Mouse (Mus musculus) liver, postnatal 0 days (tissue): ENCODE measurements at regions not wholly inside any gene's neighbourhood (a gene's known extent, or its start where the extent isn't known, plus 50 kb on each side); places are given as distances from the start of the nearest gene placed in this dataset.

Experiments used
- ATAC-seq: fragments of 200-750 bp; cut with Nextera tagmentation; 2 replicates; pipeline ENCODE4 v1.8.0; 2017; ENCODE audit warnings: mild to moderate bottlenecking, moderate library complexity
- DNase-seq: peaks from one replicate; pipeline ENCODE4 v3.0.0-alpha.2; 2016
- H3K27ac ChIP-seq: fragments of 300-500 bp; sonication (generic); 2 replicates; pipeline ENCODE4 v1.5.1; 2014; ENCODE audit warnings: antibody characterized with exemption, moderate library complexity, mild to moderate bottlenecking, low read depth
- H3K27me3 ChIP-seq: fragments of 300-500 bp; sonication (generic); 2 replicates; pipeline ENCODE4 v1.6.1; 2014; ENCODE audit warnings: low read length, control low read depth, mixed read lengths; ENCODE audit not compliant: insufficient read depth
- H3K36me3 ChIP-seq: fragments of 300-500 bp; sonication (generic); replicated peaks from 2 replicates; pipeline ENCODE4 v1.6.1; 2014; ENCODE audit warnings: mild to moderate bottlenecking, control low read depth, low read length, moderate library complexity, mixed read lengths; ENCODE audit not compliant: insufficient read depth
- H3K4me1 ChIP-seq: fragments of 300-500 bp; sonication (generic); 2 replicates; pipeline ENCODE4 v1.6.1; 2014; ENCODE audit warnings: antibody characterized with exemption, mild to moderate bottlenecking, control low read depth; ENCODE audit not compliant: insufficient read depth
- H3K4me2 ChIP-seq: fragments of 300-500 bp; sonication (generic); 2 replicates; pipeline ENCODE4 v1.6.1; 2014; ENCODE audit warnings: low read depth, mild to moderate bottlenecking, low read length, moderate library complexity, mixed read lengths
- H3K4me3 ChIP-seq: fragments of 300-500 bp; sonication (generic); 2 replicates; pipeline ENCODE4 v1.5.1; 2014; ENCODE audit warnings: low read depth, low read length
- H3K9ac ChIP-seq: fragments of 300-500 bp; sonication (generic); replicated peaks from 2 replicates; pipeline ENCODE4 v1.6.1; 2014; ENCODE audit warnings: mild to moderate bottlenecking, moderate library complexity
- H3K9me3 ChIP-seq: fragments of 300-500 bp; sonication (generic); 2 replicates; pipeline ENCODE4 v1.6.1; 2016; ENCODE audit warnings: mild to moderate bottlenecking, control low read depth, low read length, mixed read lengths
- CTCF ChIP-seq: sonication (generic); IDR thresholded peaks from 2 replicates; pipeline ENCODE4 v1.5.1; 2016; ENCODE audit warnings: antibody characterized with exemption, low read depth
- EP300 ChIP-seq: IDR thresholded peaks from 2 replicates; pipeline ENCODE4 v1.6.1; 2016; ENCODE audit warnings: antibody characterized with exemption, low read depth, mild to moderate bottlenecking
- WGBS: fragments of 180-500 bp; shearing (Covaris S2); extraction: QIAGEN DNeasy Blood & Tissue Kit; methylation state at CpG from one replicate; pipeline ENCODE4 v1.1.7; 2014; ENCODE audit not compliant: insufficient replicate concordance; 5-methylcytosine and 5-hydroxymethylcytosine counted together

DNA sequence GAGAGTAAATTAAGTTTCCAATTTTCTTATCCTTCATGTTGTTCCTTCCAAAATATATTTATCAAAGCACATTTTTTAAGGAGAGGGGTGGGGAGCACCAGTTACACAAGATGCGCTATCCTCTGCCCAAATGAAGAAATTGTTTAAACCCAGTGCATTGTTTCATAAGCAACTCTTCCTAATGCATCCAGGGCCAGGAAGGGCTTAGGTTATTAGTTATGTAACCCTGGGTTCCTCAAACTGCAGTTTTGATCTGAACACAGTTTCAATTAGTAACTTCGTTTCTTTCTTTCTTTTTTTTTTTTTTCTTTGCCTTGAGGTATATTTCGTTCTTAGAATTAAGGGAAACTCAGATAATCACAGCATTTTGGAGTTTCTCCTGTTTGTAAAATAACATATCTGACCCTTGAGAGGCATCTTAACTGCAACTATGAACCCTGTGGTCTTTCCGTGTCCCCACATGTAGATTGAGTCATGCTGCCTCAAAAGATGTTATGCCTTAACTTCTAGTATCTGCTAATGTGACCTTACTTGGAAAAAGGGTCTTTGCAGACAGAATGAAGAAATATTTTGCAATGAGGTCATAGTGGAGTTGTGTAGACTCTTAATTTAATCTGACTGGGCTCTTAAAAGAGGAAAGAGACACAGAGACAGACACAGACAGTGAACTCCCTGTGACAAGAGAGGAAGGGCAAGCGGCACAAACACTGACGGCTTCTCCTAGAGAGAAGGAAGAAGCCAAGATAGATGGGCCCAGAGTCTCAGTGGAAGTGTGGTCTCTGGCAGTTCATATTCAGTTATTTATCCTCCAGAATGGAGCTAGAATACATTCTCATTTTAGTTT lies 153.7 kb upstream of the Nrip1 start:
- no peak overlapping the region for H3K4me3 ChIP-seq
- TF ChIP-seq EP300 (no peak), CTCF (no peak)
- no peaks in the 10 kb centered on the region for H3K27me3 ChIP-seq
- H3K9me3 ChIP-seq: no peaks in the 10 kb centered on the region
- DNase-seq (no peak), ATAC-seq (no peak)
- no peaks in the 10 kb centered on the region for H3K36me3 ChIP-seq
- 0 out of 2 replicates have a peak overlapping the region, but pooled peaks have one; percentile 49 for H3K27ac ChIP-seq
- peaks cover 7% of the 10 kb centered on the region; the same call in 1 of the 2 replicates for H3K4me1 ChIP-seq
- no peak overlapping the region for H3K9ac ChIP-seq
- H3K4me2 ChIP-seq: 0 out of 2 replicates have a peak overlapping the region, but pooled peaks have one; percentile 26
- 49% methylated on average over 6 of the region's 6 CpGs for WGBS

DNA sequence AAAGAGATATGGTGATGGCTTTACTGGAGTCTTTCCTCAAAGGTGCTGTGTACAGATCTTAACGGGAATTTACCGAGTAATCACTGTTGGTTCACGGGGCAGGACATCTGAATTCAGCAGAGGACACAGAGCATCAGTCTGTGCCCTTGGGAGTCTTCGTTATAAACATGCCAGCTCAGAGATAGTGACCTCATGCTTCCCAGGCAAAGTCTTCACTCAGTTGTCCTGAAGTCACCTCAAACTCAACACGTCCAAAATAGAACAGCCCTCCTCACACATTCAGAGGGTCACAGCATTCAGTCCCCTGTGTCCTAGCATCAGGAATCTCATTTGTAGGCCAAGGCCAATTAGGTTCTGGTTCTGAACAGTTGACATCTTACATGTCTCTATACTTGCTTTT lies 151.9 kb upstream of the Nrip1 start:
- 74% methylated on average over 5 of the region's 5 CpGs for WGBS
- Histone ChIP-seq H3K36me3 (no peaks in the 10 kb centered on the region), H3K4me2 (no peak overlapping the region), H3K4me3 (no peak overlapping the region), H3K4me1 (no peaks in the 10 kb centered on the region), H3K9me3 (no peaks in the 10 kb centered on the region), H3K27me3 (no peaks in the 10 kb centered on the region), H3K9ac (no peak overlapping the region), H3K27ac (no peak overlapping the region)
- no peak for ATAC-seq
- DNase-seq: no peak
- TF ChIP-seq EP300 (no peak), CTCF (no peak)

DNA sequence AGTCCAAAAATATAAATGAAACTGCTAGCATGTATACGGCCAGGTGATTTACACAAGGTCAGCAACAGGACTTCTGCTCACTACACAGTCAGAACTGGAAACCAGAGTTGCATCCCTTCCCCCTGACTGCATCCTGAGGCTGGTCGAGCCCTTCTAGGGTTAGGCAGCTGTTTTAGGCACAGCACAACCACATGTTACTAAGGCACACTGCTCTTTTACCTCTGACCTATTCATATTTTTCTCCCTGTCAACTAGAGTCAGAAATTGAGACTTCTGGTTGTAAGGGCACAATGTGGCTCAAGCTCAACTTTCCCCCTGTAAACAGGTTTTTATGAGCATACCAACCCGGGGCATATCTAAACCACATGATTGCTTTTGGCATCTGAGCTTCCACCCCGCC lies 151.3 kb upstream of the Nrip1 start:
- no peak overlapping the region for H3K9ac ChIP-seq
- no peak overlapping the region for H3K27ac ChIP-seq
- DNase-seq (no peak), ATAC-seq (no peak)
- WGBS: 76% methylated on average over 4 of the region's 4 CpGs
- H3K36me3 ChIP-seq: no peaks in the 10 kb centered on the region
- H3K27me3 ChIP-seq: no peaks in the 10 kb centered on the region
- H3K4me3 ChIP-seq: no peak overlapping the region
- no peak for TF ChIP-seq CTCF
- TF ChIP-seq EP300: no peak
- no peaks in the 10 kb centered on the region for H3K9me3 ChIP-seq
- H3K4me2 ChIP-seq: no peak overlapping the region
- no peaks in the 10 kb centered on the region for H3K4me1 ChIP-seq

DNA sequence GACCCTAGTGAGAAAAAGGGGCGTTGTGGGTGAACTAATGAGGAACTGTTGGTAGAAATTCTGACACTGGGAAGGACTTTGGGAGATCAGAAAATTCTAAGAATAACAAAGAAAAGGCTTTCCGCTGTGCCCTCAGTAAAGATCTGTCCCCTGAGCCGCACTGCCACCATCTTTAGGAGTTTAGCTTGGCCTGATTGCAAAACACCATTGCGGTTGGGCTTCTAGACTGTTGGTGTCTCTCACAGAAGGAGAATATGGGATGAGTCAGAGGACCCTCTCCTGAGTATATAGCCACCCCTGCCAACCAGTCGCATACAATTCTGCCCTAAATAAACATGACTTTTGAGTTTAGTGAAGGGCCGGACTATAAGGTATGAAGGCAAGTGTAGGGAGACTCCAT lies 147.5 kb upstream of the Nrip1 start:
- no peak overlapping the region for H3K27ac ChIP-seq
- H3K9ac ChIP-seq: no peak overlapping the region
- TF ChIP-seq EP300 (no peak), CTCF (no peak)
- WGBS: 82% methylated on average over 6 of the region's 6 CpGs
- H3K4me3 ChIP-seq: no peak overlapping the region
- no peaks in the 10 kb centered on the region for H3K4me1 ChIP-seq
- no peaks in the 10 kb centered on the region for H3K27me3 ChIP-seq
- no peaks in the 10 kb centered on the region for H3K36me3 ChIP-seq
- DNase-seq (no peak), ATAC-seq (no peak)
- H3K4me2 ChIP-seq: no peak overlapping the region
- H3K9me3 ChIP-seq: no peaks in the 10 kb centered on the region

DNA sequence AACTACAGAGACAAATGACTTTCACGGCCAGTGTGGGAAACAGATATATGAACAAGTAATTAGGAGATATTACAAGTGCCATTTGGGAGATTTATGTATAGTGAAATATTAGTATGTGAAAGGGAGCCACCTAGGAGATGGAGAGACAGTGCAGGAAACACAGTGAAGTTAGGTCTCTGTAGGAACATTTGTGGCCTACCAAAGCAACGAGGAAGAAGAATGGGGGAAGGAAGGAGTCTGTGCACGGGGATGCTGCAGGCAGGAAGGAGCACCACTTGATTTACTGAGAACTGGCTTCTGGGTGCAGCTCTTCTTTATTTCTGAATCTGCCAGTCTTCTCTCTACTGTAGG lies 147.0 kb upstream of the Nrip1 start:
- H3K36me3 ChIP-seq: no peaks in the 10 kb centered on the region
- TF ChIP-seq EP300 (no peak), CTCF (no peak)
- H3K4me3 ChIP-seq: no peak overlapping the region
- no peaks in the 10 kb centered on the region for H3K27me3 ChIP-seq
- WGBS: 56% methylated on average over 3 of the region's 3 CpGs
- H3K4me2 ChIP-seq: no peak overlapping the region
- no peak overlapping the region for H3K27ac ChIP-seq
- no peaks in the 10 kb centered on the region for H3K9me3 ChIP-seq
- no peaks in the 10 kb centered on the region for H3K4me1 ChIP-seq
- H3K9ac ChIP-seq: no peak overlapping the region
- ATAC-seq: no peak
- no peak for DNase-seq

DNA sequence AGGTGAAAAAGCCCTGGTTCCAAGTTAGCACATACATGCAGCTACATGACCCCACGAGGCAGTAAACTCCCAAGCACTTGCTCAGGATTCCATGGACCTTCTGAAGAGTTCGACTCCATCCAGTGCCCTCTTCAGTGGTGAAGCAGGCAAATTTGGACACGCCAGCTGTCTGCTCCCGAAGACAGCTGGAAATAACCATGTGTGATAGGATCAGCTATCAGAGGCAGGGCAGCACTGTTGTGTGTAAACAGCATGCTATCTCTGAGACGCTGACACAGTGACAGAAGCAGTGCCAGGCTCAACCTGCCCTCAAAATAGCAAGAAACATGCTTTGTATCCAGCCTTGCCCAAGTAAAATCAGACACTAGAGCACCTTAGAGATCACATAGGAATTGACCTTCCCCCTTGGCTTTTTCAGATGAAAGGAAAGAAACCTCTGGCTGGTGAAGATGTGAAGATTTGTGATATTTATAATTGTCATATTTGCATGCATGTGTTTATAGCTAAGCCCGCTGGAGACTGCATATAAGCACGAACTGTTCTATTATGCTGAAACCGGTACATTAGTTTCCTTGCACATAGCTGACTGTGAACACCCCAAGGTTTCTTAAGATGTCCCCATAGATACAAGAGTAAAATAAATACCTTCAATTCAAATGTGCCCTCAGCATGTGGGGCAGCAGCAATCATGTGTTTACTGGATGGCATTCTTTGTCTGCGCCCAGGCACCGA lies 146.4 kb upstream of the Nrip1 start:
- no peak overlapping the region for H3K4me2 ChIP-seq
- ATAC-seq (no peak), DNase-seq (no peak)
- no peak overlapping the region for H3K9ac ChIP-seq
- no peak overlapping the region for H3K4me3 ChIP-seq
- no peaks in the 10 kb centered on the region for H3K36me3 ChIP-seq
- no peak for TF ChIP-seq EP300
- TF ChIP-seq CTCF: no peak
- no peaks in the 10 kb centered on the region for H3K9me3 ChIP-seq
- no peaks in the 10 kb centered on the region for H3K27me3 ChIP-seq
- 76% methylated on average over 10 of the region's 10 CpGs for WGBS
- no peak overlapping the region for H3K27ac ChIP-seq
- H3K4me1 ChIP-seq: no peaks in the 10 kb centered on the region
